In the genomic region with DNA sequence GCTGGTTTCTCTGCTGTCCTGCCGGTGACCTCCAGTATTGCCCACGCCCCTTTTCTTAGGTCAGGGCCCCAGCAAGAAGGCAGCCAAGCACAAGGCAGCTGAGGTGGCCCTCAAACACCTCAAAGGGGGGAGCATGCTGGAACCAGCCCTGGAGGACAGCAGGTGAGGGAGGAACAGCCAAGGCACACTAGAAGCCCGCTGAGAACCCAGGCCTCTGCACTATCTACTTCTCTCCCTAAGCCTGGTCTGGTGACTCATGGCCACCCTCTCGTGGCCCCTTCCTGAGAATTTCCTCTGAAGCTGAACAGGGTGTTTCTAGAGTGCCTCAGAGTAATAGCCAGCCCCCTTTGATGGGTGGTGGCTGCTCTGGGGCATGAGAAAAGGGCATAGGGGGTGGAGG, we compare ENCODE assay signal across 13 mouse cellular contexts. TPM values are rescaled to one million over a fixed set of nuclear protein-coding genes. Genes with fewer than 3 reads are reported as not detected.
DNase-seq lines count a peak whose midpoint lies in the region; ATAC-seq and TF ChIP-seq lines count a peak whose summit lies in the region.
"Had no signal": no experiment of that assay in that cellular context is flagged by ENCODE, and none has a peak within 500 bp of the region (broad histone marks: within the 10 kb centered on the region; RNA-seq: fewer than 3 reads in every experiment).

No protein-coding gene starts in this region.

- H3K4me2 ChIP-seq in heart, embryonic 15.5 days, result peak overlapping the region; percentile 92; the same call in 1 of the 2 replicates
- 0 out of 2 replicates have a peak overlapping the region, but pooled peaks have one; percentile 94 for H3K4me2 ChIP-seq in intestine, embryonic 15.5 days (replicated peaks)
- H3K4me2 ChIP-seq in midbrain, embryonic 14.5 days (ENCODE audit: low read length), result no peak overlapping the region
- H3K4me2 ChIP-seq in forebrain, embryonic 16.5 days (ENCODE audit: low read length), result no peak overlapping the region

- WGBS in heart, embryonic 15.5 days, result 53% methylated on average over 4 of the region's 4 CpGs
- 68% methylated on average over 4 of the region's 4 CpGs for WGBS in intestine, embryonic 15.5 days
- WGBS in midbrain, embryonic 14.5 days, result 87% methylated on average over 4 of the region's 4 CpGs
- 91% methylated on average over 4 of the region's 4 CpGs for WGBS in forebrain, embryonic 16.5 days

- DNase-seq in heart, postnatal 14 days, result no peak
- DNase-seq in 3T3-L1 (ENCODE audit: low read depth, low spot score), result peak; percentile 72
- no peak for DNase-seq in midbrain, embryonic 14.5 days
- DNase-seq: gastrocnemius, postnatal 10 days had no signal

- no peak for TF ChIP-seq CTCF in E14TG2a.4 (conservative IDR thresholded peaks at IDR 0.05; ENCODE audit: low read length)

- no peak overlapping the region for H3K4me3 ChIP-seq in heart, embryonic 15.5 days
- peak overlapping the region; percentile 26 for H3K4me3 ChIP-seq in E14TG2a.4 (replicated peaks; ENCODE audit: low read length)
- no peak overlapping the region for H3K4me3 ChIP-seq in intestine, embryonic 15.5 days (replicated peaks)
- no peak overlapping the region for H3K4me3 ChIP-seq in midbrain, embryonic 14.5 days (replicated peaks; ENCODE audit: low read depth, low read length)
- H3K4me3 ChIP-seq in forebrain, embryonic 16.5 days (replicated peaks; ENCODE audit: low read length), result no peak overlapping the region
- H3K4me3 ChIP-seq: neural tube, embryonic 15.5 days had no signal

- peaks cover 30% of the 10 kb centered on the region for H3K4me1 ChIP-seq in heart, embryonic 15.5 days (replicated peaks)
- H3K4me1 ChIP-seq in E14TG2a.4 (replicated peaks; ENCODE audit: low read depth, low read length), result peaks cover 62% of the 10 kb centered on the region
- peaks cover 22% of the 10 kb centered on the region for H3K4me1 ChIP-seq in intestine, embryonic 15.5 days (replicated peaks)
- peaks cover 16% of the 10 kb centered on the region for H3K4me1 ChIP-seq in midbrain, embryonic 14.5 days (ENCODE audit: control insufficient read depth, insufficient read depth, low read length)
- peaks cover 22% of the 10 kb centered on the region for H3K4me1 ChIP-seq in forebrain, embryonic 16.5 days (replicated peaks; ENCODE audit: control insufficient read depth, insufficient read depth, low read length)

- H3K27ac ChIP-seq in heart, embryonic 15.5 days, result peak overlapping the region; percentile 100; the same call in 1 of the 2 replicates
- H3K27ac ChIP-seq in intestine, embryonic 15.5 days, result 0 out of 2 replicates have a peak overlapping the region, but pooled peaks have one; percentile 9
- H3K27ac ChIP-seq in midbrain, embryonic 14.5 days (replicated peaks; ENCODE audit: low read depth, low read length), result no peak overlapping the region
- no peak overlapping the region for H3K27ac ChIP-seq in forebrain, embryonic 16.5 days (ENCODE audit: low read length)

- intact Hi-C loops in heart, postnatal 14 days (cut with DNase I), result loop anchor here (10.0 kb wide), 1 partner anchor 136 kb away; no protein-coding TSS in a partner anchor

- H3K27me3 ChIP-seq in heart, embryonic 15.5 days, result no peaks in the 10 kb centered on the region
- H3K27me3 ChIP-seq in E14TG2a.4 (ENCODE audit: insufficient read depth, low read length), result no peaks in the 10 kb centered on the region
- H3K27me3 ChIP-seq in intestine, embryonic 15.5 days (replicated peaks), result no peaks in the 10 kb centered on the region
- H3K27me3 ChIP-seq in midbrain, embryonic 14.5 days (ENCODE audit: control insufficient read depth, insufficient read depth, low read length), result no peaks in the 10 kb centered on the region
- no peaks in the 10 kb centered on the region for H3K27me3 ChIP-seq in forebrain, embryonic 16.5 days (replicated peaks; ENCODE audit: control insufficient read depth, insufficient read depth, low read length)
- H3K27me3 ChIP-seq: neural tube, embryonic 15.5 days; Patski had no signal

- no peaks in the 10 kb centered on the region for H3K9me3 ChIP-seq in heart, embryonic 15.5 days (replicated peaks)
- no peaks in the 10 kb centered on the region for H3K9me3 ChIP-seq in E14TG2a.4 (ENCODE audit: low read length)
- H3K9me3 ChIP-seq in intestine, embryonic 15.5 days, result no peaks in the 10 kb centered on the region
- H3K9me3 ChIP-seq in midbrain, embryonic 14.5 days (ENCODE audit: control insufficient read depth, low read length), result no peaks in the 10 kb centered on the region
- H3K9me3 ChIP-seq in forebrain, embryonic 16.5 days (ENCODE audit: control insufficient read depth, low read length), result no peaks in the 10 kb centered on the region
- H3K9me3 ChIP-seq: neural tube, embryonic 15.5 days had no signal

- H3K9ac ChIP-seq in heart, embryonic 15.5 days, result peak overlapping the region; percentile 7; the same call in 1 of the 2 replicates
- no peak overlapping the region; the same call in none of the 2 replicates for H3K9ac ChIP-seq in intestine, embryonic 15.5 days
- H3K9ac ChIP-seq in midbrain, embryonic 14.5 days (replicated peaks; ENCODE audit: low read length), result no peak overlapping the region
- no peak overlapping the region for H3K9ac ChIP-seq in forebrain, embryonic 16.5 days (replicated peaks; ENCODE audit: low read depth, low read length)

- peaks cover 29% of the 10 kb centered on the region for H3K36me3 ChIP-seq in heart, embryonic 15.5 days
- peaks cover 58% of the 10 kb centered on the region for H3K36me3 ChIP-seq in E14TG2a.4 (ENCODE audit: insufficient read depth, low read length)
- H3K36me3 ChIP-seq in intestine, embryonic 15.5 days, result peaks cover 20% of the 10 kb centered on the region
- peaks cover 26% of the 10 kb centered on the region for H3K36me3 ChIP-seq in midbrain, embryonic 14.5 days (ENCODE audit: control insufficient read depth, insufficient read depth, low read length)
- peaks cover 7% of the 10 kb centered on the region; the same call in 1 of the 2 replicates for H3K36me3 ChIP-seq in forebrain, embryonic 16.5 days (ENCODE audit: control insufficient read depth, insufficient read depth)

- no peak for ATAC-seq in heart, embryonic 15.5 days (replicated peaks; ENCODE audit: insufficient number of reproducible peaks, insufficient read depth, low FRiP score, low read depth)
- ATAC-seq in intestine, embryonic 15.5 days, result no peak
- ATAC-seq in midbrain, embryonic 14.5 days (ENCODE audit: low FRiP score, low TSS enrichment), result no peak
- no peak for ATAC-seq in forebrain, embryonic 16.5 days
- ATAC-seq: Patski had no signal

RNA-seq across cellular contexts. Expression of a gene that starts 2.4 kb away (rescaled TPM):
- 78.3 and 87.9 TPM in 2 replicates for polyA plus RNA-seq in heart, embryonic 15.5 days (2015; fragmentation: Nextera tagmentation; extraction: Ambion mirVana)
- 10 to 100 TPM; 38.4 to 46.8 TPM for total RNA-seq in heart, postnatal 14 days (2021)
- 94.1 and 101 TPM in 2 replicates for polyA plus RNA-seq in intestine, embryonic 15.5 days (2015; fragmentation: Nextera tagmentation; extraction: Ambion mirVana)
- 76.3 and 90.7 TPM in 2 replicates for polyA plus RNA-seq in midbrain, embryonic 14.5 days (2014; fragmentation: Nextera tagmentation; extraction: Ambion mirVana)
- 97.2 and 114 TPM in 2 replicates for polyA plus RNA-seq in forebrain, embryonic 16.5 days (2015; fragmentation: Nextera tagmentation; extraction: Ambion mirVana)

RNA-seq across cellular contexts. Expression of a gene that starts 3.6 kb away (rescaled TPM):
- polyA plus RNA-seq in heart, embryonic 15.5 days (2015; fragmentation: Nextera tagmentation; extraction: Ambion mirVana), result 9.8 and 13.1 TPM in 2 replicates
- 1 to 10 TPM; 4.7 to 4.8 TPM for total RNA-seq in heart, postnatal 14 days (2021)
- 10.8 and 11.0 TPM in 2 replicates for polyA plus RNA-seq in intestine, embryonic 15.5 days (2015; fragmentation: Nextera tagmentation; extraction: Ambion mirVana)
- polyA plus RNA-seq in midbrain, embryonic 14.5 days (2014; fragmentation: Nextera tagmentation; extraction: Ambion mirVana), result 44.2 and 47.9 TPM in 2 replicates
- polyA plus RNA-seq in forebrain, embryonic 16.5 days (2015; fragmentation: Nextera tagmentation; extraction: Ambion mirVana), result 58.7 and 69.5 TPM in 2 replicates

RNA-seq across cellular contexts. Expression of a gene that starts 4.3 kb away (rescaled TPM):
- polyA plus RNA-seq in heart, embryonic 15.5 days (2015; fragmentation: Nextera tagmentation; extraction: Ambion mirVana), result 2.3 and 2.4 TPM in 2 replicates
- total RNA-seq in heart, postnatal 14 days (2021), result 1 to 10 TPM; 2.7 to 3.5 TPM
- 1.3 and 1.6 TPM in 2 replicates for polyA plus RNA-seq in intestine, embryonic 15.5 days (2015; fragmentation: Nextera tagmentation; extraction: Ambion mirVana)
- 1.3 and 2.7 TPM in 2 replicates for polyA plus RNA-seq in midbrain, embryonic 14.5 days (2014; fragmentation: Nextera tagmentation; extraction: Ambion mirVana)
- 2.9 and 3.1 TPM in 2 replicates for polyA plus RNA-seq in forebrain, embryonic 16.5 days (2015; fragmentation: Nextera tagmentation; extraction: Ambion mirVana)

RNA-seq across cellular contexts. Expression of a gene that starts 16.9 kb away (rescaled TPM):
- polyA plus RNA-seq in heart, embryonic 15.5 days (2015; fragmentation: Nextera tagmentation; extraction: Ambion mirVana), result 2.0 and 2.6 TPM in 2 replicates
- total RNA-seq in heart, postnatal 14 days (2021), result not detected
- 5.4 TPM in 1 of 2 replicates, not detected in the other for polyA plus RNA-seq in intestine, embryonic 15.5 days (2015; fragmentation: Nextera tagmentation; extraction: Ambion mirVana)
- polyA plus RNA-seq in midbrain, embryonic 14.5 days (2014; fragmentation: Nextera tagmentation; extraction: Ambion mirVana), result 9.6 TPM in 1 of 2 replicates, not detected in the other
- polyA plus RNA-seq in forebrain, embryonic 16.5 days (2015; fragmentation: Nextera tagmentation; extraction: Ambion mirVana), result 17.3 and 22.2 TPM in 2 replicates
- total RNA-seq: gastrocnemius, postnatal 10 days; left cerebral cortex, postnatal 14 days; megakaryocyte-erythroid progenitor cell, adult 5-6 weeks had no signal
- polyA plus RNA-seq: brain, embryonic 14.5 days had no signal

RNA-seq across cellular contexts. Expression of a gene that starts 50.1 kb away (rescaled TPM):
- 130 and 139 TPM in 2 replicates for polyA plus RNA-seq in heart, embryonic 15.5 days (2015; fragmentation: Nextera tagmentation; extraction: Ambion mirVana)
- 100 to 1,000 TPM; 479 to 482 TPM for total RNA-seq in heart, postnatal 14 days (2021)
- 178 and 182 TPM in 2 replicates for polyA plus RNA-seq in intestine, embryonic 15.5 days (2015; fragmentation: Nextera tagmentation; extraction: Ambion mirVana)
- 187 TPM in 2 replicates for polyA plus RNA-seq in midbrain, embryonic 14.5 days (2014; fragmentation: Nextera tagmentation; extraction: Ambion mirVana)
- 144 and 149 TPM in 2 replicates for polyA plus RNA-seq in forebrain, embryonic 16.5 days (2015; fragmentation: Nextera tagmentation; extraction: Ambion mirVana)

Comparison
In these comparisons a context has a peak if more than half of its experiments do, and no peak if none do; other contexts are left out.
1. H3K27ac ChIP-seq: peak in heart, embryonic 15.5 days (single experiment) and intestine, embryonic 15.5 days (single experiment); none in midbrain, embryonic 14.5 days (single experiment) and forebrain, embryonic 16.5 days (single experiment).
2. H3K4me2 ChIP-seq: peak in heart, embryonic 15.5 days (single experiment) and intestine, embryonic 15.5 days (single experiment); none in midbrain, embryonic 14.5 days (single experiment) and forebrain, embryonic 16.5 days (single experiment).